Mouse (Mus musculus) embryonic fibroblast, embryonic 13.5 days (primary cell): ENCODE measurements around the gene Nrxn1.

Source experiments
- CTCF ChIP-seq: IDR thresholded peaks from 2 replicates; pipeline ENCODE4 v1.5.1; 2011; ENCODE audit warnings: mild to moderate bottlenecking, control low read depth, low read length, moderate library complexity, borderline replicate concordance; ENCODE audit not compliant: insufficient read depth
- POLR2A ChIP-seq: IDR thresholded peaks from 2 replicates; pipeline ENCODE4 v1.6.1; 2011; ENCODE audit warnings: low read depth, mild to moderate bottlenecking, control low read depth, low read length, moderate library complexity

GRCm38 (mm10) chr17:90906118-90907093, 186.5 kb downstream of the Nrxn1 start:
- TF ChIP-seq POLR2A = no peak
- TF ChIP-seq CTCF = no peak
